Mouse (Mus musculus): Measurements from ENCODE around the gene Lrrn2.
A peak's percentile ranks its signal among the peaks of the same experiment; 100 is the strongest.
"Not testable (repeated sequence)": the region's sequence is repeated elsewhere in the genome, so short reads cannot be mapped to it uniquely, and the experiment has no call there.

Lrrn2 gene

GRCm38 (mm10) chr1:132930291-132930690, 50.2 kb downstream of the Lrrn2 start:
- DNase-seq (ENCODE audit: low read depth) = no peak

GRCm38 (mm10) chr1:132932421-132932820, 52.3 kb downstream of the Lrrn2 start:
- no peak for DNase-seq (ENCODE audit: low read depth)

- peak; percentile 34 for DNase-seq (ENCODE audit: low read depth)
Observed at GRCm38 (mm10) chr1:132934856-132935255, 54.8 kb downstream of the Lrrn2 start.

GRCm38 (mm10) chr1:132937296-132938030, 57.4 kb downstream of the Lrrn2 start:
- DNase-seq (ENCODE audit: low read depth) = no peak

GRCm38 (mm10) chr1:132938975-132939374, 58.9 kb downstream of the Lrrn2 start:
- DNase-seq (ENCODE audit: low read depth) = no peak

GRCm38 (mm10) chr1:132945826-132946225, 65.8 kb downstream of the Lrrn2 start:
- no peak for DNase-seq (ENCODE audit: low read depth)

GRCm38 (mm10) chr1:132947811-132948210, 67.7 kb downstream of the Lrrn2 start:
- DNase-seq (ENCODE audit: low read depth) = no peak

GRCm38 (mm10) chr1:132956809-132957208, 76.7 kb downstream of the Lrrn2 start:
- DNase-seq (ENCODE audit: low read depth) = no peak

- DNase-seq (ENCODE audit: low read depth) = no peak
Observed at GRCm38 (mm10) chr1:132961751-132962150, 81.7 kb downstream of the Lrrn2 start.

- no peak for DNase-seq (ENCODE audit: low read depth)
Observed at GRCm38 (mm10) chr1:132964106-132964505, 84.0 kb downstream of the Lrrn2 start.

- no peak for DNase-seq (ENCODE audit: low read depth)
Observed at GRCm38 (mm10) chr1:132964691-132965090, 84.6 kb downstream of the Lrrn2 start.

- DNase-seq (ENCODE audit: low read depth) = peak; percentile 73
Observed at GRCm38 (mm10) chr1:132968659-132969058, 88.6 kb downstream of the Lrrn2 start.

- no peak for DNase-seq (ENCODE audit: low read depth)
Observed at GRCm38 (mm10) chr1:132977402-132977801, 97.3 kb downstream of the Lrrn2 start.

GRCm38 (mm10) chr1:132981232-132981631, 101.2 kb downstream of the Lrrn2 start:
- no peak for DNase-seq (ENCODE audit: low read depth)

- peak; percentile 79 for DNase-seq (ENCODE audit: low read depth)
Observed at GRCm38 (mm10) chr1:132982728-132983127, 102.7 kb downstream of the Lrrn2 start.

GRCm38 (mm10) chr1:132988556-132989459, 108.7 kb downstream of the Lrrn2 start:
- DNase-seq (ENCODE audit: low read depth) = not testable (repeated sequence)

Data from NIH3T3 (cell line).